Mouse (Mus musculus) midbrain, embryonic 13.5 days (tissue): ENCODE results near the gene Cadps. TPM values are rescaled to one million over a fixed set of nuclear protein-coding genes. Genes with fewer than 3 reads are reported as not detected.
A peak's percentile ranks its signal among the peaks of the same experiment; 100 is the strongest.

ENCODE experiments used
- ATAC-seq: fragments of 200-750 bp; cut with Nextera tagmentation; 2 replicates; pipeline ENCODE4 v1.8.0; 2017; ENCODE audit warnings: mild to moderate bottlenecking, moderate TSS enrichment, moderate library complexity
- H3K27ac ChIP-seq: fragments of 300-500 bp; sonication (generic); 2 replicates; pipeline ENCODE4 v1.5.1; 2015; ENCODE audit warnings: inconsistent platforms, mild to moderate bottlenecking, moderate library complexity
- H3K27me3 ChIP-seq: fragments of 300-500 bp; sonication (generic); 2 replicates; pipeline ENCODE4 v1.6.1; 2015; ENCODE audit warnings: mild to moderate bottlenecking, inconsistent platforms
- H3K36me3 ChIP-seq: fragments of 300-500 bp; sonication (generic); 2 replicates; pipeline ENCODE4 v1.6.1; 2015; ENCODE audit warnings: mild to moderate bottlenecking, inconsistent platforms
- H3K4me1 ChIP-seq: fragments of 300-500 bp; sonication (generic); replicated peaks from 2 replicates; pipeline ENCODE4 v1.6.1; 2015; ENCODE audit warnings: inconsistent platforms
- H3K4me2 ChIP-seq: fragments of 300-500 bp; sonication (generic); replicated peaks from 2 replicates; pipeline ENCODE4 v1.6.1; 2015; ENCODE audit warnings: moderate library complexity, mild to moderate bottlenecking, inconsistent platforms
- H3K4me3 ChIP-seq: fragments of 300-500 bp; sonication (generic); replicated peaks from 2 replicates; pipeline ENCODE4 v1.5.1; 2015; ENCODE audit warnings: mild to moderate bottlenecking, inconsistent platforms
- H3K9ac ChIP-seq: fragments of 300-500 bp; sonication (generic); replicated peaks from 2 replicates; pipeline ENCODE4 v1.6.1; 2015; ENCODE audit warnings: mild to moderate bottlenecking, inconsistent platforms
- H3K9me3 ChIP-seq: fragments of 300-500 bp; sonication (generic); 2 replicates; pipeline ENCODE4 v1.6.1; 2016; ENCODE audit warnings: mild to moderate bottlenecking, inconsistent platforms
- WGBS: fragments of 180-500 bp; shearing (Covaris S2); methylation state at CpG from one replicate; pipeline ENCODE4 v1.1.7; 2015; 5-methylcytosine and 5-hydroxymethylcytosine counted together
- polyA plus RNA-seq: library from polyadenylated mRNA; unstranded; fragments of >200 nt; fragmentation: Nextera tagmentation; extraction: Ambion mirVana; gene quantifications from 2 replicates; pipeline ENCODE4 v1.2.1, GENCODE M21; 2015

Gene Cadps
- polyA plus RNA-seq, 1 experiment from 2014 or later: 24.2 TPM

DNA sequence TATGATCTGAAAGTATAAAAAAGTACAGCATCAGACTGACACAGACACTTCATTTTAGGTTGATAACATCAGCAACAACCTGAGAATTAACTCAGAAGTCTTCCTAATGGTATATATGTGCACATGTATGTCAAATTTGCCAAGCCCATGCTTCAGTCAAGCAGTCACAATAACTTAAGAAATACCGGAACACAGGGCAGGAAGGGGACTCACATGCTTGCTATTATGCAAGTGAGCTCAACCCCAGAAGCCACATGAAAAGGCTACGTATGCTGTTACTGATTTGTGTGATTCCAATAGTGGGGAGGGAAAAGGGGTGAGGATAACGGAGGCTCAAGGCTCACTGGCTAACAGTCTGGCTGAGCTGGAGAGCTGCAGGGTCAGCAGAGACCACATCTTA lies 418.8 kb downstream of the Cadps start:
- no peak for ATAC-seq
- H3K27me3 ChIP-seq: peaks cover 75% of the 10 kb centered on the region
- H3K27ac ChIP-seq: no peak overlapping the region
- peaks cover 3% of the 10 kb centered on the region; the same call in 1 of the 2 replicates for H3K4me1 ChIP-seq
- H3K9me3 ChIP-seq: no peaks in the 10 kb centered on the region
- H3K4me2 ChIP-seq: no peak overlapping the region
- no peak overlapping the region for H3K9ac ChIP-seq
- H3K36me3 ChIP-seq: no peaks in the 10 kb centered on the region
- no peak overlapping the region for H3K4me3 ChIP-seq
- 70% methylated on average over 3 of the region's 3 CpGs for WGBS

DNA sequence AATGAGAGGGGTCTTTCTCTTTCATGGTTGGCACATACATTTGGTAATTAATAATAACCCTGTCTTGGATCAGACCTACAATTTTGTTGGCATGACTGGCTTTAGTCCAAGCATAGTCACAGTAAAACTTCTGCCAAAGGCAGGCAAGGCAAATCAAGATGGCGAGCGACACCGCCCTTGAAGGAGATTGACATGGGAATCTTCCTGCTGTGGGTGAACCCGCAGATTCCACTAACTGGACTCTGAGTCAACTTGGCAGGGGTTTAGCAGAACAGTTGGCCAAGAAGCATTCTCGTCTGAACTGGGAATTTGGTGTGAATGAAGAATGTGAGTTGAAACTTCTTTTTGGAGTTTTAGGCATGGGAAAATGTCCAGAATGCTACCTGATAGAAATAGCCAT lies 422.8 kb downstream of the Cadps start:
- ATAC-seq: no peak
- Histone ChIP-seq H3K4me3 (no peak overlapping the region), H3K9ac (no peak overlapping the region), H3K36me3 (no peaks in the 10 kb centered on the region), H3K27ac (no peak overlapping the region), H3K27me3 (peaks cover 97% of the 10 kb centered on the region), H3K9me3 (no peaks in the 10 kb centered on the region), H3K4me1 (no peaks in the 10 kb centered on the region), H3K4me2 (no peak overlapping the region)
- 89% methylated on average over 5 of the region's 5 CpGs for WGBS

DNA sequence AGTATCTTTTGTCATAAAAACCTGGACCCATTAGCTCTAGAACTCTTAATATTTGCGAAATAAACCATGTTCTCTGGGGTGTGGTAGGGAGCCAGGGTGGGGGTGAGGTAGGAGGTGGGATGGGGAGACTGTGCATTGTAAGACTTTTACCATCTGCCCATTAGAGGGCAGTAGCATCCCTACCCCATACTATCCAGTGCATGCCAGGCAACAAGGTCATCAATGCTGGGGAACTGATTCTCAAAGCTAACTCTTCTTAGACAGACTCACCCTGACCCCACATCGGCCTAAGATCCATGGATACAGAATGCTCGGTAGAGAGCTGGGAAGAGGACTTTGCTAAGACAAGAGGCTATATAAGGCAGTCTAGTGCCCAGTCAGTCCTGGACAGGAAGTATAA lies 425.3 kb downstream of the Cadps start:
- Histone ChIP-seq H3K36me3 (no peaks in the 10 kb centered on the region), H3K4me2 (no peak overlapping the region), H3K4me1 (peaks cover 21% of the 10 kb centered on the region), H3K27ac (no peak overlapping the region), H3K9ac (no peak overlapping the region), H3K4me3 (no peak overlapping the region), H3K27me3 (peaks cover 95% of the 10 kb centered on the region), H3K9me3 (no peaks in the 10 kb centered on the region)
- ATAC-seq: no peak
- 76% methylated on average over 3 of the region's 3 CpGs for WGBS

DNA sequence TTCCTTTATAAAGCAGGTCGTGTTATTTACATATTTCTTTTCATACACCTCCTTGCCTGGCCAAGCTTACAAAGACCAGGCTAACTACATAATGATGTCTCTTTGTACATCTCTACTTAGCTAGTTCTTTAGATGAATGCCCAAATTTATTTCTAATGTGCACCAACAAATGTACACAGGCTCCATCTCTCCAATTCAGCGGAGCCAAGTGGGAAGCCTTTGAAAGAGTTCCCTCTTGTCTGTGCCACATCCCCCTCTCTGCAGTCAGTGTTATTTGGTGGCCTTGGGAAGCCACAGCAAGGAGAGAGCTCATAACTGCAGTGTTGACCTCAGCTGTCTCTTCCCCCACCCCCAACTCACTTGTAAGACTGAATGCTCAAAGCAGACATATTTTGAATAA lies 428.6 kb downstream of the Cadps start:
- ATAC-seq: no peak
- no peaks in the 10 kb centered on the region for H3K9me3 ChIP-seq
- H3K27ac ChIP-seq: no peak overlapping the region; the same call in 1 of the 2 replicates
- no peak overlapping the region for H3K9ac ChIP-seq
- 29% methylated on average over 2 of the region's 2 CpGs for WGBS
- H3K4me1 ChIP-seq: peaks cover 43% of the 10 kb centered on the region
- H3K4me3 ChIP-seq: no peak overlapping the region
- peaks cover 95% of the 10 kb centered on the region for H3K27me3 ChIP-seq
- H3K4me2 ChIP-seq: no peak overlapping the region
- H3K36me3 ChIP-seq: no peaks in the 10 kb centered on the region

DNA sequence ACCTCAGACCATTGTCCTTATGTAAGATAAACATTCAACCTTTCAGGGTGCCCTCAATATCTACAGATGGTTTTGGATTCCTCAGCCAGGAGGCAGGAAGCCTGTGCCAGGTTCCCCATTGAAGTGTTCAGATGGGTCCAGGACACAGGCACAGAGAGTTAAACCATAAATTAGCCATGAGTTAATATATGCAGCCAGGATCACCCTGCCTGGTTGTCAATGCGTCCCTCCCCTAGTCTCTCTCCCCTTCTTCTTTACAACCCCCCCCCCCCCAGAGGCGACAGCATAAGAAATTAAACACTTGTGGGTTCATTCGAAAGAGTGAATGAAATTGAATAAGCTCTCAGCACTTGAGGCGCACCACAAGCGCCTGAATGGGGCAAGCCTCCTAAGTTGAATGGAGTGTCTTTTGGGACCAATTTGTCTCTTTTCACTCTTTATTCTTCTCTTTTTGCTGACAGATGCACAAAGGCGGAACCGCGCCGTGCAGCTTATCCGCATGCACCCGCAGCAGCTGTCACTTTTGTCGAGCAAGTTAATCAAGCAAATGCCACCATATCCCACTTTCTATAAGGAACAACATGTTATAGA lies 429.5 kb downstream of the Cadps start:
- Histone ChIP-seq H3K4me1 (peaks cover 52% of the 10 kb centered on the region), H3K9me3 (no peaks in the 10 kb centered on the region), H3K9ac (no peak overlapping the region), H3K27me3 (peaks cover 95% of the 10 kb centered on the region), H3K4me2 (no peak overlapping the region), H3K36me3 (no peaks in the 10 kb centered on the region), H3K4me3 (no peak overlapping the region), H3K27ac (no peak overlapping the region; the same call in 1 of the 2 replicates)
- ATAC-seq: peak; percentile 85
- 8% methylated on average over 12 of the region's 12 CpGs for WGBS

DNA sequence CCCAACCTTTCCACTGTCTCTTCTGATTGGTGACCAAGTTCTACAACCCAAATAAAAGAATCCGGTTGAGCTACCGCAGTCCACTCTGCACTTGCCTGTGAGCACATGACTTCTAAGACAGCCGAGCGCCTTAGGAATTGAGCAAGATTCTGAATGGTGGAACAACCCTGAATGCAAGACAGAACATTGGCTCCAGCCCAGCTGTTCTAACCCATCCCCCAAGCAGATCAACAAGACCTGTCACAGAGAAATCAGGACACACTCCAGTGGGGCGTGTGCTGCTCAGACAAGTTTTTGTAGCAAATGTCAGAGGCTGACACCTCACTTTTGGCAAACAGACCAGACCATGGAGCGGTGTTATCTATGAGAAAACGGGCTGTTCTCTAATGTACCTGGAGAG lies 431.7 kb downstream of the Cadps start:
- no peak overlapping the region for H3K9ac ChIP-seq
- H3K27me3 ChIP-seq: peaks cover 95% of the 10 kb centered on the region
- no peak overlapping the region for H3K4me3 ChIP-seq
- ATAC-seq: peak; percentile 17; the same call in 1 of the 2 replicates
- H3K9me3 ChIP-seq: no peaks in the 10 kb centered on the region
- H3K36me3 ChIP-seq: no peaks in the 10 kb centered on the region
- H3K4me2 ChIP-seq: no peak overlapping the region
- no peak overlapping the region for H3K27ac ChIP-seq
- WGBS: 37% methylated on average over 7 of the region's 7 CpGs
- peaks cover 59% of the 10 kb centered on the region for H3K4me1 ChIP-seq

DNA sequence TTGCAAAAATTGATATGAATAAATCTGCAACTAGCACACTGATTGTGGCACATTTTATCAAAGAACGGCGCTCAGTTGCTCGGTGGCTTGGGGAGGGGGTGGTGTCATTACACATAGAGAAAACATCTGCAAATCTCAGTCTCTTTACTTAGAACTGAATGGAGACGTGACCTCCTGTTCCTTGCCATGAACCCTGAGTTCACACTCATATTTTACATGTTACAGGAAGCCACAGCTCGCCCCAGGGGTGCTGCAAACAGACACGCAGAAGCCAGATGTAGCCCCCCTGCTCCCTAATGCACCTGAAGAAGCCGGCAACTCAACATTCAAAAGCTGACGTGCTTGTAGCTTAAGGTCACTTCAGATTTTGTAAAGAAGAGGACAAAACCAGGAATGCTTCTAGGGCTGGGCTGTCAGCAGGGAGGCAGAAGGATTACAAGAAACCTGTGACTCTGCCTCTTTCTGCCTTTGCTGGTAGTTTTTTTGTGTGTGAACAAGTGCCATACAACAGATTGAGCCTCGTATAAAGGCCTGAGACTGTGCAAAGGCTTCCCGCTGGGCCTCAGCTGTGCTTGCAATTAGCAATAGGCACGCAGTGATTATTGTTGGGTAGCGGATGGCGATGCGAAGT lies 434.0 kb downstream of the Cadps start:
- no peaks in the 10 kb centered on the region for H3K36me3 ChIP-seq
- H3K9me3 ChIP-seq: no peaks in the 10 kb centered on the region
- no peak overlapping the region for H3K27ac ChIP-seq
- no peak overlapping the region for H3K4me3 ChIP-seq
- H3K9ac ChIP-seq: no peak overlapping the region
- 3% methylated on average over 14 of the region's 14 CpGs for WGBS
- peaks cover 96% of the 10 kb centered on the region for H3K27me3 ChIP-seq
- H3K4me2 ChIP-seq: 0 out of 2 replicates have a peak overlapping the region, but pooled peaks have one; percentile 11
- ATAC-seq: peak; percentile 57
- H3K4me1 ChIP-seq: peaks cover 51% of the 10 kb centered on the region

DNA sequence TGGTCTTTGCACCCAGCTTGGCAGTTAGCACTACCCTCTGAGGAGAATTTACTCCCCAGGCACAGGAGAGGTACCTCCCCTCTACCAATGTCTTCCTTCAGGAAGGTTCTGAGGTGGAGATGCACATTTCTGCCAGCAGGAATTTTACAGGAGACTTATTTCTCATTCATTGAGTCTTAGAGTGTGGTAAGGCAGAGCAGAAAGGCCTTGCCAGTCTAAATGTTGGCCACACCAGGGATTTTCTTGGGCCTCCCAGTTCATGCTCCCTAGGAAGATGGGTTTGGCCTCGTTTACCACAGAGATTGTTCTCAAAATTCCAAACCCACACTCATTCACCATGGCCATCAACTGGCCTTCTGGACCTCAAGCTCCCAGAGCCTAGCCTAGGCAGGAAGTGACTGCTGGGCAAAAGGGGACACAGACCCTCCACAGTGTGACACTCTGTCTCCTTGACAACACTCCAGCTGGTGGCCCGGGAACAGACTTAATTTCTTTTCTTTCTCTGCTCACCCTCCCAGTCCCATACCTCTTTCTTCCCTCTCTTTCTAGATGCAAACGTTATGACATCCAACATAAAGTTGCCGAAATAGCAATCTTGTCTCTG lies 434.6 kb downstream of the Cadps start:
- Histone ChIP-seq H3K36me3 (no peaks in the 10 kb centered on the region), H3K9ac (no peak overlapping the region), H3K4me3 (no peak overlapping the region), H3K27ac (no peak overlapping the region; the same call in 1 of the 2 replicates), H3K27me3 (peaks cover 99% of the 10 kb centered on the region), H3K4me1 (peaks cover 45% of the 10 kb centered on the region), H3K4me2 (0 out of 2 replicates have a peak overlapping the region, but pooled peaks have one; percentile 11), H3K9me3 (no peaks in the 10 kb centered on the region)
- WGBS: 9% methylated on average over 4 of the region's 4 CpGs
- peak; percentile 57 for ATAC-seq

DNA sequence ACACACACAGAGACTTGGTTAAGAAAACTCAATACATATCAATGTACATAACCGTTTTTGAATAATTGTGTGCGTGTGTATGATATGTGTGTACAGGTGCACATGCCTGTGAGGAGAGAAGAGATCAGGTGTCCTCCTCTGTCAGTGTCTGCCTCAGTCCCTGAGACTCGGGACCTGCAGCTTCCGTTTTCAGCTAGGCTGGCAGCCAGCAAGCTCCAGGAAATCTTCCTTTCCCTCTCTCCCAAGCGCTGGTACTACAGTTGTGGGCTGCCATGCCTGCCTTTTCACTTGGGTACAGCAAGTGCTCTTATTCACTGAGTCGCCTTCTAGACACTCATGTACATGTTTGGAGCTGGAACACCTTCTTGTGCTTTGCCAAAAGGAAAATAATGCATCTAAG lies 435.7 kb downstream of the Cadps start:
- no peak for ATAC-seq
- H3K9me3 ChIP-seq: no peaks in the 10 kb centered on the region
- H3K9ac ChIP-seq: no peak overlapping the region
- WGBS: 56% methylated on average over 6 of the region's 6 CpGs
- no peak overlapping the region for H3K4me2 ChIP-seq
- peaks cover 35% of the 10 kb centered on the region for H3K4me1 ChIP-seq
- H3K27ac ChIP-seq: no peak overlapping the region
- H3K27me3 ChIP-seq: peaks cover 99% of the 10 kb centered on the region
- no peak overlapping the region for H3K4me3 ChIP-seq
- H3K36me3 ChIP-seq: no peaks in the 10 kb centered on the region

DNA sequence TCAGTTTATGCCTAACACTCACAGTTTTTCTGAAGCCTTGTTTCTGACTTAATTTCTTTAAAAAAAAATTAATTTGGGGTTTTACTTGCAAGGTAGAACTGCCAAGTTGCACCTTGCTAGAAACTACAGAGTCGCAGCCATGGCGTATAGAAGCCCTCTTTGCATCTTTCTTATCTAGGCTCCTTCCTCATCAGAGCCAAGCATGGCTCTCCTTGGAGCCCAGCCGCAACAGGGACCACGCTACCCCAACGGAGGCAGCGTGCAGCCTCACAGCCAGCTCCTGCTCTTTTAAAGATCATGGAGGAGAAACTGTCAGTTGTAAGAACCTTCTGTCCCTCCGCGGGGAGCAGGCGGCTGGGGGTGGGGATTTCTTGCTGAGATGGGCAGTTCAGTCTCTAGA lies 445.0 kb downstream of the Cadps start:
- Histone ChIP-seq H3K9me3 (no peaks in the 10 kb centered on the region), H3K27me3 (peaks cover 98% of the 10 kb centered on the region), H3K4me1 (no peaks in the 10 kb centered on the region; the same call in 1 of the 2 replicates), H3K27ac (no peak overlapping the region), H3K36me3 (0 out of 2 replicates have a peak, but pooled peaks cover 4% of the 10 kb centered on the region), H3K4me3 (no peak overlapping the region), H3K4me2 (no peak overlapping the region), H3K9ac (no peak overlapping the region)
- ATAC-seq: no peak
- 19% methylated on average over 9 of the region's 9 CpGs for WGBS

DNA sequence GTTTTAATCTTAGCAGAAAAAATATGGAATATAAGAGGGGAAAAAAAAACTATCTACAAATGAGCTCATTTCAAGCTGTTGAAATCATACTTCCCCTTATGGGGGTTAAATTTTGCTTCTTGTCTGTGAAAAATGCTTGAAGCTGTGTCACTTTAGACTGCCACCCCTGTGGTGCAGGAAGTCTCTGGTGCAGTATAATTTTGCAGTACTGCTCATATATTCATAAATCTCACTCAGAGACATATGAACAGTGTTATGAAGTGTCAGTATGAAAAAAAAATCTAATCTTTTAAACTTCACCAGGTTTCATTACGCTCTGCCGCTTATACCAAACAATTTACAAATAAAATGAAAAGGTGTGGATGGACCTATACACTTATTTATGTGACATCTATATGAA lies 445.6 kb downstream of the Cadps start:
- Histone ChIP-seq H3K4me1 (no peaks in the 10 kb centered on the region; the same call in 1 of the 2 replicates), H3K27me3 (peaks cover 96% of the 10 kb centered on the region), H3K4me3 (no peak overlapping the region), H3K9me3 (no peaks in the 10 kb centered on the region), H3K36me3 (0 out of 2 replicates have a peak, but pooled peaks cover 4% of the 10 kb centered on the region), H3K27ac (no peak overlapping the region), H3K4me2 (no peak overlapping the region), H3K9ac (no peak overlapping the region)
- 96% methylated on average over 2 of the region's 2 CpGs for WGBS
- no peak for ATAC-seq

DNA sequence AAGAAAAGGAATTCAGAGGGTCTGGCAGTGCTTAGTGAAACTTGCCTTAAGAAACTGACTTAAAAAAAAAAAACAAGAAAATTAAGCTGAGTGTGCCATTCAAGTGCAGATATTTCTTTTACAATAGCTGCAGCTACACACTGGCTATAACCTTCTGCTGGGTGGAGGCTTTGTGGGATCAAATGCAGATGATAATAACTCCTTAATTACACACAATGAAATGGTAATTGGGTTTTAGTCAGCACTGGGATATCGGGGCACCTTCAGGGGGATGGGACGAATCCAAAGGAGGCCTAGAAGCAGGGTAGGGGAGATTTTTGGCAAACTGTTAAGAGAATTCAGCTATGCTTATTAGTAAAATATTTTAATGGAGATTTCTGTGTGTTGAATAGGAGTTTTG lies 447.4 kb downstream of the Cadps start:
- Histone ChIP-seq H3K4me1 (no peaks in the 10 kb centered on the region; the same call in 1 of the 2 replicates), H3K27ac (no peak overlapping the region), H3K9me3 (no peaks in the 10 kb centered on the region), H3K9ac (no peak overlapping the region), H3K4me3 (no peak overlapping the region), H3K27me3 (peaks cover 94% of the 10 kb centered on the region), H3K4me2 (no peak overlapping the region), H3K36me3 (0 out of 2 replicates have a peak, but pooled peaks cover 4% of the 10 kb centered on the region)
- no peak for ATAC-seq
- 49% methylated on average over 2 of the region's 2 CpGs for WGBS
